Mouse (Mus musculus): ENCODE measurements around the gene Morc1. TPM values are rescaled to one million over a fixed set of nuclear protein-coding genes. Genes with fewer than 3 reads are reported as not detected.

The Morc1 gene
- polyA plus RNA-seq, 1 experiment from 2014 or later, result not detected

- WGBS (ENCODE audit: insufficient replicate concordance), result 55% methylated on average over 3 of the region's 3 CpGs
- Histone ChIP-seq H3K27ac (ENCODE audit: low read depth) (no peak overlapping the region), H3K36me3 (replicated peaks; ENCODE audit: insufficient read depth, low read length) (no peaks in the 10 kb centered on the region), H3K4me2 (ENCODE audit: low read depth, low read length) (no peak overlapping the region), H3K27me3 (ENCODE audit: insufficient read depth, low read length) (no peaks in the 10 kb centered on the region), H3K9me3 (ENCODE audit: low read length) (no peaks in the 10 kb centered on the region), H3K9ac (replicated peaks) (no peak overlapping the region), H3K4me1 (ENCODE audit: insufficient read depth) (no peaks in the 10 kb centered on the region), H3K4me3 (ENCODE audit: low read depth, low read length) (no peak overlapping the region)
- no peak for ATAC-seq
- TF ChIP-seq CTCF (IDR thresholded peaks at IDR 0.05; ENCODE audit: low read depth) (no peak), EP300 (IDR thresholded peaks at IDR 0.05; ENCODE audit: low read depth) (no peak)
- no peak for DNase-seq
Measured at GRCm38 (mm10) chr16:48672664-48673063, 241.6 kb downstream of the Morc1 start.

GRCm38 (mm10) chr16:48675607-48676006 lies 244.6 kb downstream of the Morc1 start:
- Histone ChIP-seq H3K4me1 (ENCODE audit: insufficient read depth) (no peaks in the 10 kb centered on the region), H3K27me3 (ENCODE audit: insufficient read depth, low read length) (no peaks in the 10 kb centered on the region), H3K36me3 (replicated peaks; ENCODE audit: insufficient read depth, low read length) (no peaks in the 10 kb centered on the region), H3K9me3 (ENCODE audit: low read length) (no peaks in the 10 kb centered on the region), H3K9ac (replicated peaks) (no peak overlapping the region), H3K4me3 (ENCODE audit: low read depth, low read length) (no peak overlapping the region), H3K27ac (ENCODE audit: low read depth) (no peak overlapping the region), H3K4me2 (ENCODE audit: low read depth, low read length) (no peak overlapping the region)
- ATAC-seq (no peak), DNase-seq (peak; percentile 70)
- WGBS (ENCODE audit: insufficient replicate concordance), result 13% methylated on average over 10 of the region's 10 CpGs
- peak; percentile 64 for TF ChIP-seq CTCF (IDR thresholded peaks at IDR 0.05; ENCODE audit: low read depth)
- TF ChIP-seq EP300 (IDR thresholded peaks at IDR 0.05; ENCODE audit: low read depth), result no peak

GRCm38 (mm10) chr16:48676205-48676604 lies 245.2 kb downstream of the Morc1 start:
- no peak overlapping the region for H3K27ac ChIP-seq (ENCODE audit: low read depth)
- no peak overlapping the region for H3K9ac ChIP-seq (replicated peaks)
- DNase-seq, result no peak
- no peaks in the 10 kb centered on the region for H3K27me3 ChIP-seq (ENCODE audit: insufficient read depth, low read length)
- H3K4me2 ChIP-seq (ENCODE audit: low read depth, low read length), result no peak overlapping the region
- no peaks in the 10 kb centered on the region for H3K36me3 ChIP-seq (replicated peaks; ENCODE audit: insufficient read depth, low read length)
- no peak for TF ChIP-seq CTCF (IDR thresholded peaks at IDR 0.05; ENCODE audit: low read depth)
- no peak for TF ChIP-seq EP300 (IDR thresholded peaks at IDR 0.05; ENCODE audit: low read depth)
- no peaks in the 10 kb centered on the region for H3K9me3 ChIP-seq (ENCODE audit: low read length)
- H3K4me1 ChIP-seq (ENCODE audit: insufficient read depth), result no peaks in the 10 kb centered on the region
- ATAC-seq, result no peak
- WGBS (ENCODE audit: insufficient replicate concordance), result 59% methylated on average over 2 of the region's 2 CpGs
- H3K4me3 ChIP-seq (ENCODE audit: low read depth, low read length), result no peak overlapping the region

- Histone ChIP-seq H3K9ac (replicated peaks) (no peak overlapping the region), H3K36me3 (replicated peaks; ENCODE audit: insufficient read depth, low read length) (no peaks in the 10 kb centered on the region), H3K27ac (ENCODE audit: low read depth) (no peak overlapping the region), H3K9me3 (ENCODE audit: low read length) (no peaks in the 10 kb centered on the region), H3K4me1 (ENCODE audit: insufficient read depth) (no peaks in the 10 kb centered on the region), H3K4me3 (ENCODE audit: low read depth, low read length) (no peak overlapping the region), H3K4me2 (ENCODE audit: low read depth, low read length) (no peak overlapping the region), H3K27me3 (ENCODE audit: insufficient read depth, low read length) (no peaks in the 10 kb centered on the region)
- no peak for ATAC-seq
- DNase-seq, result no peak
- TF ChIP-seq EP300 (IDR thresholded peaks at IDR 0.05; ENCODE audit: low read depth) (no peak), CTCF (IDR thresholded peaks at IDR 0.05; ENCODE audit: low read depth) (no peak)
- WGBS (ENCODE audit: insufficient replicate concordance), result 76% methylated on average over 5 of the region's 5 CpGs
Measured at GRCm38 (mm10) chr16:48677381-48677780, 246.3 kb downstream of the Morc1 start.

GRCm38 (mm10) chr16:48678029-48678428 lies 247.0 kb downstream of the Morc1 start:
- DNase-seq, result no peak
- H3K36me3 ChIP-seq (replicated peaks; ENCODE audit: insufficient read depth, low read length), result no peaks in the 10 kb centered on the region
- 40% methylated on average over 1 of the region's 1 CpGs for WGBS (ENCODE audit: insufficient replicate concordance)
- no peak overlapping the region for H3K4me2 ChIP-seq (ENCODE audit: low read depth, low read length)
- no peak for TF ChIP-seq EP300 (IDR thresholded peaks at IDR 0.05; ENCODE audit: low read depth)
- no peak for TF ChIP-seq CTCF (IDR thresholded peaks at IDR 0.05; ENCODE audit: low read depth)
- H3K9ac ChIP-seq (replicated peaks), result no peak overlapping the region
- no peak overlapping the region for H3K27ac ChIP-seq (ENCODE audit: low read depth)
- no peaks in the 10 kb centered on the region for H3K9me3 ChIP-seq (ENCODE audit: low read length)
- H3K4me1 ChIP-seq (ENCODE audit: insufficient read depth), result no peaks in the 10 kb centered on the region
- H3K4me3 ChIP-seq (ENCODE audit: low read depth, low read length), result no peak overlapping the region
- no peak for ATAC-seq
- no peaks in the 10 kb centered on the region for H3K27me3 ChIP-seq (ENCODE audit: insufficient read depth, low read length)

Other genes starting within 250 kb of the Morc1 start
- gene Dppa4, start 147.5 kb upstream of the Morc1 start, polyA plus RNA-seq (2015; fragmentation: Nextera tagmentation; extraction: Ambion mirVana), result not detected in 2 replicates
- gene Dppa2, start 127.3 kb upstream of the Morc1 start, polyA plus RNA-seq (2015; fragmentation: Nextera tagmentation; extraction: Ambion mirVana), result not detected in 2 replicates
- not detected in 2 replicates for gene Gm5485, start 18.8 kb upstream of the Morc1 start, polyA plus RNA-seq (2015; fragmentation: Nextera tagmentation; extraction: Ambion mirVana)